Mouse (Mus musculus) brain, embryonic 14.5 days (tissue): ENCODE data around the gene Tmem147.

Source experiments
- CTCF ChIP-seq: fragments of 200-500 bp; IDR thresholded peaks from 2 replicates; pipeline ENCODE4 v1.5.1; 2012; ENCODE audit warnings: inconsistent platforms, mild to moderate bottlenecking, moderate library complexity, borderline replicate concordance; ENCODE audit not compliant: insufficient read depth, insufficient read length; ENCODE audit errors: extremely low read depth
- POLR2A ChIP-seq: fragments of 200-500 bp; IDR thresholded peaks from 2 replicates; pipeline ENCODE4 v1.6.1; 2012; ENCODE audit warnings: mild to moderate bottlenecking, inconsistent platforms, borderline replicate concordance; ENCODE audit not compliant: poor library complexity, insufficient read depth, insufficient read length, severe bottlenecking; ENCODE audit errors: extremely low read depth

GRCm38 (mm10) chr7:30776104-30776503 is 46.8 kb upstream of the Tmem147 start:
- TF ChIP-seq POLR2A: no peak
- no peak for TF ChIP-seq CTCF
